Mouse (Mus musculus) neural tube, embryonic 15.5 days (tissue): ENCODE measurements around the gene Rbbp5. TPM values are rescaled to one million over a fixed set of nuclear protein-coding genes. Genes with fewer than 3 reads are reported as not detected.

Source experiments
- ATAC-seq: fragments of 200-750 bp; cut with Nextera tagmentation; 2 replicates; pipeline ENCODE4 v1.8.0; 2017; ENCODE audit warnings: mild to moderate bottlenecking, moderate TSS enrichment, moderate library complexity; ENCODE audit not compliant: low FRiP score
- H3K27ac ChIP-seq: fragments of 300-500 bp; sonication (generic); replicated peaks from 2 replicates; pipeline ENCODE4 v1.5.1; 2015; ENCODE audit warnings: mild to moderate bottlenecking, inconsistent platforms
- H3K27me3 ChIP-seq: fragments of 300-500 bp; sonication (generic); replicated peaks from 2 replicates; pipeline ENCODE4 v1.6.1; 2015; ENCODE audit warnings: inconsistent platforms
- H3K36me3 ChIP-seq: fragments of 300-500 bp; sonication (generic); 2 replicates; pipeline ENCODE4 v1.6.1; 2015; ENCODE audit warnings: inconsistent platforms
- H3K4me1 ChIP-seq: fragments of 300-500 bp; sonication (generic); 2 replicates; pipeline ENCODE4 v1.6.1; 2015; ENCODE audit warnings: inconsistent platforms
- H3K4me2 ChIP-seq: fragments of 300-500 bp; sonication (generic); 2 replicates; pipeline ENCODE4 v1.6.1; 2015; ENCODE audit warnings: inconsistent platforms, mild to moderate bottlenecking, moderate library complexity
- H3K4me3 ChIP-seq: fragments of 300-500 bp; sonication (generic); replicated peaks from 2 replicates; pipeline ENCODE4 v1.5.1; 2015; ENCODE audit warnings: mild to moderate bottlenecking, inconsistent platforms
- H3K9ac ChIP-seq: fragments of 300-500 bp; sonication (generic); replicated peaks from 2 replicates; pipeline ENCODE4 v1.6.1; 2015; ENCODE audit warnings: mild to moderate bottlenecking, inconsistent platforms
- H3K9me3 ChIP-seq: fragments of 300-500 bp; sonication (generic); replicated peaks from 2 replicates; pipeline ENCODE4 v1.6.1; 2016; ENCODE audit warnings: inconsistent platforms
- WGBS: fragments of 180-500 bp; shearing (Covaris S2); methylation state at CpG from one replicate; pipeline ENCODE4 v1.1.7; 2015; ENCODE audit warnings: mixed read lengths; 5-methylcytosine and 5-hydroxymethylcytosine counted together
- polyA plus RNA-seq: library from polyadenylated mRNA; unstranded; fragments of >200 nt; fragmentation: Nextera tagmentation; extraction: Ambion mirVana; gene quantifications from 2 replicates; pipeline ENCODE4 v1.2.1, GENCODE M21; 2015

Rbbp5 gene
- 42.6 and 42.8 TPM in 2 replicates for polyA plus RNA-seq

GRCm38 (mm10) chr1:132476928-132477691, at the start of gene Rbbp5:
TSS of gene Rbbp5 (plus strand) at chr1:132477365.
- Histone ChIP-seq H3K27ac (peak within 1 kb of the TSS; percentile 82), H3K27me3 (no peaks in the 10 kb centered on the region), H3K4me2 (peak within 1 kb of the TSS; percentile 78), H3K4me3 (peak within 1 kb of the TSS; percentile 93), H3K9me3 (no peaks in the 10 kb centered on the region), H3K9ac (peak within 1 kb of the TSS; percentile 84), H3K4me1 (peaks cover 25% of the 10 kb centered on the region), H3K36me3 (no peaks in the 10 kb centered on the region)
- WGBS, result under 1% methylated on average over 43 of the region's 43 CpGs
- ATAC-seq, result peak; percentile 92

GRCm38 (mm10) chr1:132430818-132431217, 46.3 kb upstream of the Rbbp5 start:
- ATAC-seq, result no peak
- 25% methylated on average over 3 of the region's 3 CpGs for WGBS
- no peak overlapping the region for H3K4me2 ChIP-seq

DNA sequence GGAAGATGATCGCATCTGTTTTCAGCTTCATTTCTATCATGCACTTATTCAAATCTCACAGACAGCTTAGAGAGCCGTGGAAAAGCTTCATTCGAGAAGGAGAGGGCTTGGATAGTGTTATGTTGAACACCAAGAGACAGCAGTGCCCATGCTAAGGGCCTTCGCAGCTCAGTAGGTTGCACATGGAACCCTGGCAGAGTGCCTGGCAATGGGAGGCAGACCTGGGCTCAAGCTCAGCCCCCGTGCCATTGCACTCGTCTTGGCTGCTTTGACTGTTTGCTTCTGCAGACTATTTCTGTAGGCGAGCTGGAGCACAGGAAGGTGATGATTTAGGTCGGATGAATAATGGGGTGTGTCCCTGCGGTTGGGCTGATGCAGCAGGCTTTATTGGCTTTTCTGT, 45.4 kb upstream of the Rbbp5 start:
- 0 out of 2 replicates have a peak, but pooled peaks cover 7% of the 10 kb centered on the region for H3K36me3 ChIP-seq
- no peak overlapping the region for H3K9ac ChIP-seq
- H3K4me2 ChIP-seq, result no peak overlapping the region
- peaks cover 26% of the 10 kb centered on the region for H3K4me1 ChIP-seq
- ATAC-seq, result no peak
- H3K27ac ChIP-seq, result no peak overlapping the region; the same call in 1 of the 2 replicates
- H3K9me3 ChIP-seq, result no peaks in the 10 kb centered on the region
- H3K4me3 ChIP-seq, result no peak overlapping the region
- H3K27me3 ChIP-seq, result no peaks in the 10 kb centered on the region
- 49% methylated on average over 9 of the region's 9 CpGs for WGBS

More at GRCm38 (mm10) chr1:132430818-132431217, 46.3 kb upstream of the Rbbp5 start:
- no peaks in the 10 kb centered on the region for H3K27me3 ChIP-seq
- H3K9me3 ChIP-seq, result no peaks in the 10 kb centered on the region
- H3K4me3 ChIP-seq, result no peak overlapping the region
- H3K27ac ChIP-seq, result no peak overlapping the region
- H3K9ac ChIP-seq, result no peak overlapping the region
- 0 out of 2 replicates have a peak, but pooled peaks cover 4% of the 10 kb centered on the region for H3K36me3 ChIP-seq
- H3K4me1 ChIP-seq, result peaks cover 26% of the 10 kb centered on the region

DNA sequence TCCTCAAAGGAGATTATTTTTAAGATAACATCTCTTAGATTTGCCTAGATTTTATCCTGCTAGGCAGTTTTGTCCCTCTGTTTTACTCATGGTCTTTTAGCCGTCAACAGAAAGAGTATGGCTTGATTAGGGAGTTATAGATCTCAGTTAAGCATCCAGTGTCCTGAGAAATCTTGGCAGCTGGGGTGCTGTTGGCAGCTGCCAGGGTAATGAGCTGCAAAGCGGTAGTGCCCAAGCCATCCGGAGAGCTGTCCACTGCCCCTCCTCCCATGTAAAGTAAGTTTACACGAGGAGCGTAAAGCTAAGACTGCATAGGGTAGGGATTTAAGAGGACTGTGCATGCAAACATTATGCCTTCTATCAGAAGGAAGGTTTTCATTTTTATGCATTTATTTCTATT, 43.8 kb upstream of the Rbbp5 start:
- H3K9me3 ChIP-seq, result no peaks in the 10 kb centered on the region
- peaks cover 26% of the 10 kb centered on the region for H3K4me1 ChIP-seq
- 45% methylated on average over 5 of the region's 5 CpGs for WGBS
- no peak overlapping the region for H3K4me3 ChIP-seq
- H3K27ac ChIP-seq, result no peak overlapping the region
- no peaks in the 10 kb centered on the region for H3K27me3 ChIP-seq
- 0 out of 2 replicates have a peak, but pooled peaks cover 7% of the 10 kb centered on the region for H3K36me3 ChIP-seq
- H3K4me2 ChIP-seq, result no peak overlapping the region
- H3K9ac ChIP-seq, result no peak overlapping the region
- ATAC-seq, result no peak

DNA sequence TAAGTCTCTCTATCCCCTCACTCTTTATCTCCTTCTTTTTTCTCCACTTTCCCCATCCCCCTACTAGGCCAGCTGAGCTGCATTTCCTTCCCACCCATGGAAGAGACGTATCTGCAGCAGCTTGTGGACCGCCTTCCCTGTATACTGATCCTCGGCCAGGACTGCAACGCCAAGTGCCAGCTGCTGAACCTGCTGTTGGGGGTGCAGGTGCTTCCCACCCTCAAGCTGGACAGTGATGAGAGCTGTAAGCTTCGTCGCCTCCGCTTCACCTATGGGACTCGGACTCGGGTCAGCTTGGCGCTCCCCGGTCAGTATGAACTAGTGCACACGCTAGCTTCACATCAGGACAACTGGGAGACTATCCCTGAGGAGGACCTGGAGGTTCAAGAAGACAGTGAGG, 43.1 kb upstream of the Rbbp5 start:
- ATAC-seq, result no peak
- no peaks in the 10 kb centered on the region for H3K9me3 ChIP-seq
- 0 out of 2 replicates have a peak, but pooled peaks cover 7% of the 10 kb centered on the region for H3K36me3 ChIP-seq

GRCm38 (mm10) chr1:132436320-132436958, 40.7 kb upstream of the Rbbp5 start:
- no peak for ATAC-seq
- 82% methylated on average over 4 of the region's 4 CpGs for WGBS
- no peaks in the 10 kb centered on the region for H3K27me3 ChIP-seq
- H3K4me1 ChIP-seq, result peaks cover 16% of the 10 kb centered on the region
- H3K9me3 ChIP-seq, result no peaks in the 10 kb centered on the region
- peaks cover 25% of the 10 kb centered on the region for H3K36me3 ChIP-seq
- H3K9ac ChIP-seq, result no peak overlapping the region
- H3K4me2 ChIP-seq, result no peak overlapping the region
- no peak overlapping the region for H3K27ac ChIP-seq
- no peak overlapping the region for H3K4me3 ChIP-seq

More for the DNA sequence above, 43.1 kb upstream of the Rbbp5 start:
- peaks cover 26% of the 10 kb centered on the region for H3K4me1 ChIP-seq
- no peak overlapping the region for H3K27ac ChIP-seq
- no peak overlapping the region for H3K4me2 ChIP-seq
- H3K27me3 ChIP-seq, result no peaks in the 10 kb centered on the region
- no peak overlapping the region for H3K9ac ChIP-seq
- 88% methylated on average over 12 of the region's 12 CpGs for WGBS
- H3K4me3 ChIP-seq, result no peak overlapping the region

GRCm38 (mm10) chr1:132436960-132437359, 40.2 kb upstream of the Rbbp5 start:
- Histone ChIP-seq H3K9me3 (no peaks in the 10 kb centered on the region), H3K36me3 (peaks cover 30% of the 10 kb centered on the region), H3K4me3 (no peak overlapping the region), H3K27ac (no peak overlapping the region), H3K27me3 (no peaks in the 10 kb centered on the region), H3K4me2 (no peak overlapping the region), H3K4me1 (peaks cover 11% of the 10 kb centered on the region), H3K9ac (no peak overlapping the region)
- 50% methylated on average over 1 of the region's 1 CpGs for WGBS
- ATAC-seq, result no peak

GRCm38 (mm10) chr1:132437389-132437788, 39.8 kb upstream of the Rbbp5 start:
- Histone ChIP-seq H3K27ac (no peak overlapping the region), H3K4me3 (no peak overlapping the region), H3K9me3 (no peaks in the 10 kb centered on the region), H3K36me3 (peaks cover 34% of the 10 kb centered on the region), H3K4me1 (peaks cover 8% of the 10 kb centered on the region), H3K4me2 (no peak overlapping the region), H3K27me3 (no peaks in the 10 kb centered on the region), H3K9ac (no peak overlapping the region)
- WGBS, result 70% methylated on average over 5 of the region's 5 CpGs
- no peak for ATAC-seq

GRCm38 (mm10) chr1:132440896-132441435, 36.2 kb upstream of the Rbbp5 start:
- H3K36me3 ChIP-seq, result peaks cover 31% of the 10 kb centered on the region
- no peak overlapping the region for H3K4me3 ChIP-seq
- H3K9me3 ChIP-seq, result no peaks in the 10 kb centered on the region
- no peak overlapping the region for H3K4me2 ChIP-seq
- H3K4me1 ChIP-seq, result no peaks in the 10 kb centered on the region
- 78% methylated on average over 1 of the region's 1 CpGs for WGBS
- no peak overlapping the region for H3K27ac ChIP-seq
- H3K9ac ChIP-seq, result no peak overlapping the region
- no peaks in the 10 kb centered on the region for H3K27me3 ChIP-seq
- ATAC-seq, result no peak

- Histone ChIP-seq H3K9me3 (no peaks in the 10 kb centered on the region), H3K4me3 (no peak overlapping the region), H3K4me1 (no peaks in the 10 kb centered on the region), H3K27ac (no peak overlapping the region), H3K27me3 (no peaks in the 10 kb centered on the region), H3K36me3 (peaks cover 32% of the 10 kb centered on the region), H3K4me2 (no peak overlapping the region), H3K9ac (no peak overlapping the region)
- ATAC-seq, result no peak
- WGBS, result 93% methylated on average over 7 of the region's 7 CpGs
Measured at GRCm38 (mm10) chr1:132449742-132450141, 27.4 kb upstream of the Rbbp5 start.

DNA sequence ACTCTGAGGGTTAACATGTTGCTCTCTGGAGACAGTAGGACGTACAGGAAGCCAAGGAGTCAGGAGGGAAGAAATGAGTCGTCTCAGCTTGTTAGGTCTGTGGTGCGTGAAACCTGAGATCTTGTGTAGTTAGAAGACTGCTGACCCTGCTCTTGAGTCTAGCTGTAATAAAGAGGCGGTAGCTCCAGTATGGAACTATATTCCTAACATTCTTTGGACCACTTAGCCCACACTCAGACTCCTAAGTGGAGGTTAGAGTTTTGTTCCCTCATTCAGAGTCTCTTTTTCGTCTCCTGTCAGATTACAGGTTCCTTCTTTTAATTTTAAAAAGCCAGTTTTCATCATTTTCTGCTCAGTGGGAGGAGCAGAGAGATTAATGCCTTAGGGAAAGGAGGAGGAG, 12.5 kb upstream of the Rbbp5 start:
- peaks cover 50% of the 10 kb centered on the region for H3K36me3 ChIP-seq
- no peaks in the 10 kb centered on the region for H3K9me3 ChIP-seq
- no peak overlapping the region for H3K9ac ChIP-seq
- 91% methylated on average over 5 of the region's 5 CpGs for WGBS
- H3K4me2 ChIP-seq, result no peak overlapping the region
- no peak for ATAC-seq
- H3K27ac ChIP-seq, result no peak overlapping the region
- H3K27me3 ChIP-seq, result no peaks in the 10 kb centered on the region
- no peaks in the 10 kb centered on the region for H3K4me1 ChIP-seq
- no peak overlapping the region for H3K4me3 ChIP-seq

DNA sequence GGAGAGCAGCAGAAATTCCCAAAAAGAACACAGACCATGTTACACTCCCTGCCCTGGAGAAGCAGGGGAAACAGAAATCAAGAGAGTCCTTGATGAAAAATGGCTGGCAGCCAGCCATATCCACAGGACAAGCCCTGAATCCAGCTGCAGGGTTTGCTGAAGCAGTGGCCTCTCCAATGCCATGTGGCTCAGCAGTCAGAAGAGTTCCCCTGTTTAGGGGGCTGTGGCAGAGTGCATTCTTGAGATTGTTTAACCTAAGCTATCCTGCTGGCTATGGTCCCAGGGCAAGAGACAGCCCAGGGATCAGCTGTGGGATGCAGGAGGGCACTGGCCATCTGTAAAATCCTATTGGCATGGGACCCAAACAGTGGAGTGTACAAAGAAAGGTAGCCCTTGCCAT, 8.2 kb upstream of the Rbbp5 start:
- H3K4me2 ChIP-seq, result no peak overlapping the region
- no peaks in the 10 kb centered on the region for H3K27me3 ChIP-seq
- no peak overlapping the region for H3K27ac ChIP-seq
- no peak for ATAC-seq
- H3K4me3 ChIP-seq, result no peak overlapping the region
- no peak overlapping the region for H3K9ac ChIP-seq
- no peaks in the 10 kb centered on the region for H3K9me3 ChIP-seq
- H3K4me1 ChIP-seq, result no peaks in the 10 kb centered on the region
- peaks cover 25% of the 10 kb centered on the region for H3K36me3 ChIP-seq
